Comparison of ENCODE assay signal across 12 mouse cellular contexts in the genomic region with DNA sequence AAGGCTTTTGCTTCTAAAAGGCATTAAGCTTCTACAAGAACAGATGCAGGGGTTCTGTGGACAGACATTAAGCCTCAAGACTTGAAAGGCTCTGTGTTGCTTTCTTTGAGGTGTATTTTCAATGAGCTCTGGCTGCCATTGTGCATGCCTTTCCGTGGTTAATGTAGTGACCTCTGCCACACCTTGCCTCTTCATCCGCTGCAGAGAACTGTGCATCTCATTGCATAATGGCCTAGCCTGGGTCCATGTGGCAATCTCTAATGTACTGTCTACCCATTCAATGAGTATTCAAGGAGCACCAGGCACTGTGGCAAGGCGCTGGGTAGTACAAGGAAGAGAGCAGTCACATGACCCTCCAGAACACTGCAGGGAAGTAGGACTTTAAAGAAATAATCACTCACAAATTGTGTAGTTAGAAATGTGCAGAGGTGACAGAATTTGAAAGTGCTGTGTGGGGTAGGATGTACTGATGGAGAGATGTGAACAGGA.
DNase-seq lines count a peak whose midpoint lies in the region; ATAC-seq and TF ChIP-seq lines count a peak whose summit lies in the region.
"Had no signal": no experiment of that assay in that cellular context is flagged by ENCODE, and none has a peak within 500 bp of the region (broad histone marks: within the 10 kb centered on the region; RNA-seq: fewer than 3 reads in every experiment).

No protein-coding gene starts in this region.

- H3K27ac ChIP-seq in forebrain, embryonic 10.5 days, result peak overlapping the region; percentile 62; the same call in 1 of the 2 replicates
- peak overlapping the region; percentile 59; the same call in 1 of the 2 replicates for H3K27ac ChIP-seq in forebrain, postnatal 0 days (ENCODE audit: low read depth, low read length)
- peak overlapping the region; percentile 72 for H3K27ac ChIP-seq in midbrain, embryonic 13.5 days

- ATAC-seq in forebrain, postnatal 0 days, result no peak
- peak; percentile 75 for ATAC-seq in midbrain, embryonic 13.5 days

- no peaks in the 10 kb centered on the region for H3K27me3 ChIP-seq in forebrain, embryonic 10.5 days (ENCODE audit: poor library complexity, severe bottlenecking)
- no peaks in the 10 kb centered on the region for H3K27me3 ChIP-seq in forebrain, postnatal 0 days (ENCODE audit: insufficient read depth, low read length)
- no peaks in the 10 kb centered on the region for H3K27me3 ChIP-seq in midbrain, embryonic 13.5 days
- H3K27me3 ChIP-seq: CH12.LX had no signal

- no peak for TF ChIP-seq CTCF in forebrain, postnatal 0 days (IDR thresholded peaks at IDR 0.05; ENCODE audit: low read depth)

- intact Hi-C loops in gastrocnemius, postnatal 14 days (cut with DNase I; ENCODE audit: low total_unique reads), result no loop called here

- H3K36me3 ChIP-seq in forebrain, embryonic 10.5 days (replicated peaks), result no peaks in the 10 kb centered on the region
- H3K36me3 ChIP-seq in forebrain, postnatal 0 days (ENCODE audit: insufficient read depth), result no peaks in the 10 kb centered on the region
- H3K36me3 ChIP-seq in midbrain, embryonic 13.5 days, result no peaks in the 10 kb centered on the region

- H3K9me3 ChIP-seq in forebrain, embryonic 10.5 days, result no peaks in the 10 kb centered on the region
- H3K9me3 ChIP-seq in forebrain, postnatal 0 days (ENCODE audit: low read length), result no peaks in the 10 kb centered on the region
- no peaks in the 10 kb centered on the region for H3K9me3 ChIP-seq in midbrain, embryonic 13.5 days

- peaks cover 38% of the 10 kb centered on the region for H3K4me1 ChIP-seq in forebrain, embryonic 10.5 days
- H3K4me1 ChIP-seq in forebrain, postnatal 0 days (ENCODE audit: insufficient read depth), result peaks cover 33% of the 10 kb centered on the region
- H3K4me1 ChIP-seq in midbrain, embryonic 13.5 days (replicated peaks), result peaks cover 47% of the 10 kb centered on the region

- H3K4me2 ChIP-seq in forebrain, postnatal 0 days (ENCODE audit: low read depth), result no peak overlapping the region
- no peak overlapping the region for H3K4me2 ChIP-seq in midbrain, embryonic 13.5 days (replicated peaks)
- H3K4me2 ChIP-seq: heart, embryonic 11.5 days had no signal

- WGBS in forebrain, embryonic 10.5 days, result 57% methylated on average over 3 of the region's 3 CpGs
- WGBS in forebrain, postnatal 0 days, result 12% methylated on average over 3 of the region's 3 CpGs
- 38% methylated on average over 3 of the region's 3 CpGs for WGBS in midbrain, embryonic 13.5 days

- no peak overlapping the region for H3K9ac ChIP-seq in forebrain, postnatal 0 days
- no peak overlapping the region for H3K9ac ChIP-seq in midbrain, embryonic 13.5 days (replicated peaks)

- H3K4me3 ChIP-seq in forebrain, embryonic 10.5 days, result no peak overlapping the region
- no peak overlapping the region for H3K4me3 ChIP-seq in forebrain, postnatal 0 days (ENCODE audit: low read depth, low read length)
- H3K4me3 ChIP-seq in midbrain, embryonic 13.5 days (replicated peaks), result no peak overlapping the region

- peak; percentile 20 to 30 for DNase-seq in lung, adult 18-20 months
- DNase-seq in lung, postnatal 4 days, result no peak
- no peak for DNase-seq in forebrain, embryonic 10.5 days (ENCODE audit: extremely low spot score, low spot score)
- no peak for DNase-seq in forebrain, postnatal 0 days
- DNase-seq in urinary bladder, postnatal 14 days (ENCODE audit: low spot score), result no peak
- DNase-seq in adrenal gland, adult (ENCODE audit: inconsistent age in 2 of 2, low spot score in 1 of 2), result no peak
- DNase-seq in gastrocnemius, postnatal 14 days, result no peak
- DNase-seq: adrenal gland, adult 8-10 months; thymus, adult 2 months had no signal

Comparison
In these comparisons a context has a peak if more than half of its experiments do, and no peak if none do; other contexts are left out.
1. DNase-seq: peak in lung, adult 18-20 months (2 of 2); none in lung, postnatal 4 days (0 of 2), forebrain, embryonic 10.5 days (single experiment), forebrain, postnatal 0 days (single experiment), urinary bladder, postnatal 14 days (single experiment), adrenal gland, adult (0 of 2) and gastrocnemius, postnatal 14 days (single experiment).
2. Peak in every context shown above with its lines, with median percentiles within 50 percentile points of each other: H3K27ac ChIP-seq.